Mouse (Mus musculus) testis, adult 2 months (tissue): ENCODE measurements around the gene Daam1. TPM values are rescaled to one million over a fixed set of nuclear protein-coding genes. Genes with fewer than 3 reads are reported as not detected.

Experiments used
- H3K27ac ChIP-seq: fragments of 200-500 bp; 2 replicates; pipeline ENCODE4 v1.5.1; 2012; ENCODE audit warnings: low read depth, low read length; ENCODE audit not compliant: control insufficient read depth, insufficient read depth
- H3K27me3 ChIP-seq: fragments of 200-500 bp; 2 replicates; pipeline ENCODE4 v1.6.1; 2012; ENCODE audit warnings: mild to moderate bottlenecking, low read length, moderate library complexity; ENCODE audit not compliant: control insufficient read depth, insufficient read depth
- H3K36me3 ChIP-seq: fragments of 200-500 bp; 2 replicates; pipeline ENCODE4 v1.6.1; 2012; ENCODE audit warnings: mild to moderate bottlenecking, low read length; ENCODE audit not compliant: control insufficient read depth, insufficient read depth
- H3K4me1 ChIP-seq: fragments of 200-500 bp; 2 replicates; pipeline ENCODE4 v1.6.1; 2012; ENCODE audit warnings: low read length; ENCODE audit not compliant: control insufficient read depth, insufficient read depth
- H3K4me3 ChIP-seq: fragments of 200-500 bp; 2 replicates; pipeline ENCODE4 v1.5.1; 2012; ENCODE audit warnings: low read depth, mild to moderate bottlenecking, low read length, moderate library complexity, mixed read lengths; ENCODE audit not compliant: control insufficient read depth
- CTCF ChIP-seq: fragments of 200-500 bp; IDR thresholded peaks from 2 replicates; pipeline ENCODE4 v1.5.1; 2012; ENCODE audit warnings: low read depth, mild to moderate bottlenecking, inconsistent platforms, low read length, moderate library complexity; ENCODE audit not compliant: control insufficient read depth, insufficient read depth, insufficient replicate concordance
- POLR2A ChIP-seq: fragments of 200-500 bp; IDR thresholded peaks from 2 replicates; pipeline ENCODE4 v1.6.1; 2012; ENCODE audit warnings: low read depth, mild to moderate bottlenecking, inconsistent platforms, low read length, moderate library complexity; ENCODE audit not compliant: control insufficient read depth
- polyA plus RNA-seq: library from polyadenylated mRNA; depleted of rRNA; stranded (reverse); fragments of >200 nt; gene quantifications from 2 replicates; pipeline ENCODE4 v1.2.3, GENCODE M21; 2012

Daam1 gene
- polyA plus RNA-seq, 1 experiment = 6.6 TPM

GRCm38 (mm10) chr12:71899566-71899965, 68.7 kb downstream of the Daam1 start:
- Histone ChIP-seq H3K36me3 (no peaks in the 10 kb centered on the region), H3K4me1 (no peaks in the 10 kb centered on the region), H3K27ac (no peak overlapping the region), H3K4me3 (no peak overlapping the region), H3K27me3 (no peaks in the 10 kb centered on the region)
- TF ChIP-seq CTCF = no peak
- TF ChIP-seq POLR2A = no peak

GRCm38 (mm10) chr12:71901211-71901610, 70.3 kb downstream of the Daam1 start:
- Histone ChIP-seq H3K27ac (no peak overlapping the region), H3K27me3 (no peaks in the 10 kb centered on the region)
- TF ChIP-seq CTCF (no peak), POLR2A (no peak)

GRCm38 (mm10) chr12:71901859-71902258, 71.0 kb downstream of the Daam1 start:
- Histone ChIP-seq H3K27me3 (no peaks in the 10 kb centered on the region), H3K4me1 (peaks cover 4% of the 10 kb centered on the region; the same call in 1 of the 2 replicates), H3K27ac (no peak overlapping the region), H3K4me3 (no peak overlapping the region), H3K36me3 (no peaks in the 10 kb centered on the region)
- TF ChIP-seq POLR2A (no peak), CTCF (no peak)

More at GRCm38 (mm10) chr12:71901211-71901610, 70.3 kb downstream of the Daam1 start:
- 0 out of 2 replicates have a peak, but pooled peaks cover 2% of the 10 kb centered on the region for H3K4me1 ChIP-seq
- no peak overlapping the region for H3K4me3 ChIP-seq
- no peaks in the 10 kb centered on the region for H3K36me3 ChIP-seq

- TF ChIP-seq POLR2A (no peak), CTCF (no peak)
- H3K27me3 ChIP-seq = no peaks in the 10 kb centered on the region
- H3K4me3 ChIP-seq = no peak overlapping the region
- H3K36me3 ChIP-seq = no peaks in the 10 kb centered on the region
- no peak overlapping the region for H3K27ac ChIP-seq
- peaks cover 4% of the 10 kb centered on the region; the same call in 1 of the 2 replicates for H3K4me1 ChIP-seq
Measured at GRCm38 (mm10) chr12:71902317-71902716, 71.4 kb downstream of the Daam1 start.

GRCm38 (mm10) chr12:71903218-71903617, 72.3 kb downstream of the Daam1 start:
- H3K36me3 ChIP-seq = no peaks in the 10 kb centered on the region
- TF ChIP-seq POLR2A (no peak), CTCF (no peak)
- H3K27me3 ChIP-seq = no peaks in the 10 kb centered on the region
- H3K4me3 ChIP-seq = no peak overlapping the region
- H3K27ac ChIP-seq = no peak overlapping the region
- peaks cover 4% of the 10 kb centered on the region; the same call in 1 of the 2 replicates for H3K4me1 ChIP-seq

- Histone ChIP-seq H3K4me3 (no peak overlapping the region), H3K27ac (no peak overlapping the region), H3K27me3 (no peaks in the 10 kb centered on the region), H3K4me1 (peaks cover 4% of the 10 kb centered on the region; the same call in 1 of the 2 replicates), H3K36me3 (no peaks in the 10 kb centered on the region)
- TF ChIP-seq POLR2A (no peak), CTCF (no peak)
Measured at GRCm38 (mm10) chr12:71904310-71904709, 73.4 kb downstream of the Daam1 start.

GRCm38 (mm10) chr12:71904926-71905325, 74.0 kb downstream of the Daam1 start:
- no peak for TF ChIP-seq POLR2A
- TF ChIP-seq CTCF = no peak
- no peaks in the 10 kb centered on the region for H3K27me3 ChIP-seq
- H3K27ac ChIP-seq = no peak overlapping the region
- no peaks in the 10 kb centered on the region for H3K36me3 ChIP-seq
- no peak overlapping the region for H3K4me3 ChIP-seq
- peaks cover 4% of the 10 kb centered on the region; the same call in 1 of the 2 replicates for H3K4me1 ChIP-seq

GRCm38 (mm10) chr12:71905640-71906320, 74.9 kb downstream of the Daam1 start:
- H3K27me3 ChIP-seq = no peaks in the 10 kb centered on the region
- no peak overlapping the region for H3K4me3 ChIP-seq
- H3K36me3 ChIP-seq = no peaks in the 10 kb centered on the region
- H3K27ac ChIP-seq = no peak overlapping the region
- no peak for TF ChIP-seq CTCF
- no peak for TF ChIP-seq POLR2A
- H3K4me1 ChIP-seq = peaks cover 4% of the 10 kb centered on the region; the same call in 1 of the 2 replicates
